Mouse (Mus musculus) E14TG2a.4 (cell line): Measurements from ENCODE around the gene Fastk.

Source experiments
- CTCF ChIP-seq: conservative IDR thresholded peaks from 2 replicates; pipeline ENCODE4 v1.5.1; 2014; ENCODE audit warnings: low read length
- NANOG ChIP-seq: IDR thresholded peaks from 2 replicates; pipeline ENCODE4 v1.6.1; 2014; ENCODE audit warnings: borderline replicate concordance, low read length, mixed read lengths

- TF ChIP-seq CTCF (no peak), NANOG (no peak)
These were observed 32.8 kb upstream of the Fastk start for GRCm38 (mm10) chr5:24477909-24478308.
